Mouse (Mus musculus) cerebellum, adult 2 months (tissue): Measurements from ENCODE around the gene Parvb.

Experiments
- CTCF ChIP-seq: fragments of 200-500 bp; IDR thresholded peaks from 2 replicates; pipeline ENCODE4 v1.5.1; 2011; ENCODE audit warnings: low read depth, mild to moderate bottlenecking, control low read depth, low read length, moderate library complexity, borderline replicate concordance; ENCODE audit not compliant: insufficient read depth
- POLR2A ChIP-seq: fragments of 200-500 bp; IDR thresholded peaks from 2 replicates; pipeline ENCODE4 v1.6.1; 2011; ENCODE audit warnings: low read length, control low read depth, borderline replicate concordance; ENCODE audit not compliant: insufficient read depth

GRCm38 (mm10) chr15:84263573-84263972 is 31.7 kb downstream of the Parvb start:
- TF ChIP-seq CTCF (no peak), POLR2A (no peak)
